Mouse (Mus musculus) CH12F3 (cell line): Measurements from ENCODE around the gene Cttnbp2.

Experiments used
- in situ Hi-C: fragments of 300-500 bp; cut with MboI; formaldehyde crosslinking; loops from 2 replicates; pipeline ENCODE4 v1.14.3; 2020; ENCODE audit warnings: low sequenced_read_pairs

Cttnbp2 gene

GRCm38 (mm10) chr6:18335393-18335792 is 179.2 kb downstream of the Cttnbp2 start:
- in situ Hi-C loops = no loop called here

- in situ Hi-C loops = no loop called here
Measured at GRCm38 (mm10) chr6:18322950-18323349, 191.7 kb downstream of the Cttnbp2 start.
